Mouse (Mus musculus): ENCODE data around the gene Fam69a. TPM values are rescaled to one million over a fixed set of nuclear protein-coding genes. Genes with fewer than 3 reads are reported as not detected.

The Fam69a gene
- polyA plus RNA-seq, 1 experiment from 2014 or later: 22.6 TPM

DNA sequence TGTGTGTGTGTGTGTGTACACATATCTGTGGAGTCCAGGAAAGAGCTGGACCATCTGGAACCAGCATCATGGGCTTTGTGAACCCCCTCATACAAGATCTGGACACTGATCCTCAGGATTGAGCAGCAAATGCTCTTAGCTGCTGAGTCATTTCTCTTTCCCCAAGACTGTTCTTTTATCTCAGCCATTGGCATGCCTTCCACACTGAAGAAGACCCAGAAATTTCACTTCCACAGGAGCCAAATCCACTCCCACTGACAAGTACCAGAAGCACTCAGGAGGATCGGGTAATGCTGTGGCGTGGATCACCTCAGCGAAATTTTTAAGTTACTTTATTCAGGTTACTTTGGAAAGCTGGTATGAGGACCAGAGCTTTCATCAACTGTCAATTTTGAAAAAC lies 18.8 kb downstream of the Fam69a start:
- Histone ChIP-seq H3K27me3 (ENCODE audit: insufficient read depth, low read length) (no peaks in the 10 kb centered on the region), H3K36me3 (ENCODE audit: insufficient read depth) (no peaks in the 10 kb centered on the region), H3K4me1 (ENCODE audit: insufficient read depth) (no peaks in the 10 kb centered on the region), H3K27ac (ENCODE audit: low read depth) (no peak overlapping the region), H3K4me2 (no peak overlapping the region), H3K4me3 (ENCODE audit: low read depth, low read length) (no peak overlapping the region), H3K9me3 (ENCODE audit: low read depth, low read length) (no peaks in the 10 kb centered on the region), H3K9ac (no peak overlapping the region)
- no peak for TF ChIP-seq CTCF (IDR thresholded peaks at IDR 0.05; ENCODE audit: low read depth)
- ATAC-seq (ENCODE audit: insufficient read depth) (no peak), DNase-seq (no peak)
- WGBS: 88% methylated on average over 3 of the region's 3 CpGs

DNA sequence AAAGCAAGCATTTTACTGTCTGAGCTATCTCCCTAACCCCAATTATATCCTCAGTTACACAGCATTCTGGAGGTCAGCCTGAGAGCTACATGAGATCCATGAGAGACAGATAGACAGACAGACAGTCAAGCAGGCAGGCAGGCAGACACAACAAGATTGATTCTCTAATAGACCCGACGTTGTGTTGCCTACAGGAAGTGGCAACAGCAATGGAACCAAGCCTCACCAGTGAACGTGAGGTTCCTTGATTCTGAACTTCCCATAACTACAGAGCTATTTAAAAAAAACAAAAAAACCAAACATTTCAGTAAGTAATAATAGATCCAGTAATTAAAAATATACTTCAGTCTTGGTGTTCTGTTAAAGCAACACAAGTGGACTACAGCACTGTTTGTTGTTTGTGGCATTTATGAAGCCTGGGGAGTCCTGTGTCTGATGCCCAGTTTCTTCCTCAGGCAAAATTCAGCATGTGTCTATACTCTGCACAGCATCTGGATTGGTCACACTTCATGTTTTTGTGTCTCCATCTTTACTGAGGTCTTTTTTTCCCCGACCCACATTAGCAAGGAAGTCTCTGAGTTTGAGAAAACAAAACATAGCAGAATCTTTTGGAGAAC lies 19.9 kb downstream of the Fam69a start:
- DNase-seq (no peak), ATAC-seq (ENCODE audit: insufficient read depth) (no peak)
- H3K27ac ChIP-seq (ENCODE audit: low read depth): no peak overlapping the region
- no peak for TF ChIP-seq CTCF (IDR thresholded peaks at IDR 0.05; ENCODE audit: low read depth)
- H3K9me3 ChIP-seq (ENCODE audit: low read depth, low read length): no peaks in the 10 kb centered on the region
- no peaks in the 10 kb centered on the region for H3K4me1 ChIP-seq (ENCODE audit: insufficient read depth)
- no peak overlapping the region for H3K4me2 ChIP-seq
- no peak overlapping the region for H3K9ac ChIP-seq
- 62% methylated on average over 4 of the region's 4 CpGs for WGBS
- H3K27me3 ChIP-seq (ENCODE audit: insufficient read depth, low read length): no peaks in the 10 kb centered on the region
- H3K36me3 ChIP-seq (ENCODE audit: insufficient read depth): no peaks in the 10 kb centered on the region
- no peak overlapping the region for H3K4me3 ChIP-seq (ENCODE audit: low read depth, low read length)

DNA sequence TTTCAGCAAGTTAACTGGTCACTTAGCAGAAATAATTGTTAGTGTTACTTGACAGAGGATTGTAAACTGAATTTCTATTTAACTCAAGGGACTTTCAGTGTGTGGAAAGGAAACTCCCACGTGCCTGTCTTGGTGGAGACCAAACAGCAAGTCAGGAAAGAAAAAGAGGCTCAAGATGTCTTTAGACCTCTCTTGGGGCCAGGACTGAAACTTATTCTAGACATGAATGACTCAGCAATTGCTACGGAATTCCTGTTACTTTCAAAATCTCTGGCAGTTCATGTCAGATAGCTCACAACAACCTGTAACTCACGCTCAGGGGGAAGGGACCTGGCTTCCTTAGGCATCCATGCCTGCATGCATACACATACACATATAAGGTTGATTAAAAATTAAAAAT lies 20.7 kb downstream of the Fam69a start:
- no peaks in the 10 kb centered on the region for H3K27me3 ChIP-seq (ENCODE audit: insufficient read depth, low read length)
- no peak overlapping the region for H3K27ac ChIP-seq (ENCODE audit: low read depth)
- H3K9me3 ChIP-seq (ENCODE audit: low read depth, low read length): no peaks in the 10 kb centered on the region
- no peak overlapping the region for H3K4me3 ChIP-seq (ENCODE audit: low read depth, low read length)
- H3K36me3 ChIP-seq (ENCODE audit: insufficient read depth): no peaks in the 10 kb centered on the region
- no peak for ATAC-seq (ENCODE audit: insufficient read depth)
- H3K4me1 ChIP-seq (ENCODE audit: insufficient read depth): 0 out of 2 replicates have a peak, but pooled peaks cover 3% of the 10 kb centered on the region
- WGBS: 46% methylated on average over 3 of the region's 3 CpGs
- no peak for DNase-seq
- H3K9ac ChIP-seq: no peak overlapping the region
- no peak overlapping the region for H3K4me2 ChIP-seq
- no peak for TF ChIP-seq CTCF (IDR thresholded peaks at IDR 0.05; ENCODE audit: low read depth)

DNA sequence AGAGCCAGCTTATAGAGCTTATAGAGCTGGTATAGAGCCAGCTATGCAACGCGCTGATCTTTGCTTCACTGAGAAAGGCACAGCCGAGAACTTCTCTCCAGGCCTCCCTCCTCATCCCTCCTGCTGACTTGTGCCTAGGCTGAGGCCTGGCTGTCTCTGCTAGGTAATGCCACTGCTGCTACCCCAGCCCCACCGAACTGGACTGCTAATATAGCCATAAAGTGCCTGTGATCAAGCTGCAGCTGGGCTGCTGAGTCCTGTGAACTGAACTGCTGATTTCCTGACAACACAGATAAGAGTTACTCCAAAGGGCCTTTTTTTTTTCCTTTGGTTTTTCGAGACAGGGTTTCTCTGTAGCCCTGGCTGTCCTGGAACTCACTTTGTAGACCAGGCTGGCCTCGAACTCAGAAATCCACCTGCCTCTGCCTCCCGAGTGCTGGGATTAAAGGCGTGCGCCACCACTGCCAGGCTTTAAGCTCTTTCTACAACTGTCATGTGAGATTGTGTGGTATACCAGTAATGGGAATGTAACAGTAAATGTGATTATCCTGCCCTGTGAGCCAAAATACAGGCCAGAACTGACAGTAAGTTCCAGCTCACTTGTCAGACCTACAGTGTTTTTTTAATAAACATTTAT lies 21.4 kb downstream of the Fam69a start:
- H3K4me2 ChIP-seq: no peak overlapping the region
- no peak overlapping the region for H3K4me3 ChIP-seq (ENCODE audit: low read depth, low read length)
- no peak for ATAC-seq (ENCODE audit: insufficient read depth)
- 75% methylated on average over 9 of the region's 9 CpGs for WGBS
- H3K9me3 ChIP-seq (ENCODE audit: low read depth, low read length): no peaks in the 10 kb centered on the region
- H3K36me3 ChIP-seq (ENCODE audit: insufficient read depth): no peaks in the 10 kb centered on the region
- peaks cover 10% of the 10 kb centered on the region for H3K4me1 ChIP-seq (ENCODE audit: insufficient read depth)
- no peak for TF ChIP-seq CTCF (IDR thresholded peaks at IDR 0.05; ENCODE audit: low read depth)
- H3K27me3 ChIP-seq (ENCODE audit: insufficient read depth, low read length): no peaks in the 10 kb centered on the region
- H3K27ac ChIP-seq (ENCODE audit: low read depth): no peak overlapping the region
- no peak overlapping the region for H3K9ac ChIP-seq
- no peak for DNase-seq

DNA sequence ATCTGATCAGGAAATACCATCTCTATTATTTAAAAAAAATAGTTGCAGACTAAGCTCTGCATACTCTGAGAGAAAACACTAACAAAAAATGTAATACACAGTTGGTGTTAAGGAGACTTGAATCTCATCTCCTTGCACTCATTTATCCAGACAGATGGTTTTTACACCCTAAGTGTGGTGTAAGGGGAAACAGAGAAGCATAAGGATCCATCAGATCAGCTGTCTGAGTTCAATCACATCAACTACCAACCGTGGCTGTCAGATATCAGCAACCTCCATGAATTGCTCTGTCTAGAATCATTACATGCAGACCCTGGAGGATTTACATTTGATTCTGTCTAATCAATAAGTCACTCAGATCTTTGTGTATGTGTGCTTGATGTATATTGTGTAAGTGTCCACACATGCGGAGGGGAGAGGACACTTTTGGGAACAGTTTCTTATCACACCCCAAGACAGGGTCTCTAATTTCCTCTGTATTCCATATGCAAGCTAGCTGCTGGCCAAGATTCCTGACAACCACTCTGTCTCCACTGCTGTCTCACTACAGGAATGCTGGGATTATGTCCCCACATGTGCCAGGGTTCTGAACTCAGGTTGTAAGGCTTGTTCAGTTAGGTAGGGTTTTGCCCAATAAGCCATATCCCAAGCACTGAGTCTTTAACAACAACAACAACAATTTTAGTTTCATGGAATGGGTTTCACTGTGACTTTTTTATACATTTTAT lies 22.7 kb downstream of the Fam69a start:
- Histone ChIP-seq H3K9me3 (ENCODE audit: low read depth, low read length) (no peaks in the 10 kb centered on the region), H3K4me1 (ENCODE audit: insufficient read depth) (peaks cover 10% of the 10 kb centered on the region), H3K4me2 (no peak overlapping the region), H3K9ac (no peak overlapping the region), H3K27me3 (ENCODE audit: insufficient read depth, low read length) (no peaks in the 10 kb centered on the region), H3K4me3 (ENCODE audit: low read depth, low read length) (no peak overlapping the region), H3K27ac (ENCODE audit: low read depth) (no peak overlapping the region), H3K36me3 (ENCODE audit: insufficient read depth) (no peaks in the 10 kb centered on the region)
- TF ChIP-seq CTCF (IDR thresholded peaks at IDR 0.05; ENCODE audit: low read depth): no peak
- ATAC-seq (ENCODE audit: insufficient read depth): no peak
- WGBS: 58% methylated on average over 2 of the region's 2 CpGs
- DNase-seq: no peak

DNA sequence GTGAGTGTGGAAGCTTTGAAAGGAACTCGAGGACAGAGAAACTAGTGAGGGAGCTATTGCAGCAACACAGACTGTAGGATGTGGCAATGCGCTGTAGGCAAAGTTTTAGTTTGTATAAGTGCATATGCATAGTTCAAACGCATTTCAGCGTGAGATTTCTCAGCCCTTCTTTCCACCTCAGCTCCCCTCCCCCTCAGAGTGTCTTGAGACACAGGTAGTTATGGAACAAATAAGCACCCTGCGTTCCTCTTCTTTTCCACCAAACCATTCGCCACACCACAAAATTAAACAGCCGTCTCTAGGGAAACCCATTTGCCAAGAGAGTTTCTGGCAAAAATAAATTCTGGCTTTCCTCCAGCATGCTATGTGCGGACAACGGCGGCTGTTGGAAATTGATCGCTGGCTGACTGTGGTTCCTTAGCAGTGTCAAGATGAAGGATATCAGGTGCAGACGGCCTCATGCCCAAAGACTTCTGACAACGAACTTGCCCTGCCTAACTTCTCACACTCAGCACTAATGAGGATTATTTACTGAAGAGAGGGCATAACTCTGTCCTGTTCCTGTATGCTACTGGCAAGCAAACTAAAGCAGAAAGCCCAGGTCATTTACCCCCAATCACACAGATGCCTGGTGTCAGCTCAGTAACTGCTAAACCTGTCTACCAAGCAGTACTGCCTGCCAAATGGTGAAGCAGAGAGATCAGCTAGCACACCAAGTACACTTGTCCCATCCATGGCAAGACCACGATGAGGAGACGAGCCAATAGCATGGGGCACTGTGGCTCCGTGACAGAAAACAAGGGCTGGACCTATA lies 25.2 kb downstream of the Fam69a start:
- 35% methylated on average over 16 of the region's 16 CpGs for WGBS

More for the DNA sequence above, 25.2 kb downstream of the Fam69a start:
- Histone ChIP-seq H3K4me2 (peak overlapping the region; percentile 47), H3K9me3 (ENCODE audit: low read depth, low read length) (no peaks in the 10 kb centered on the region), H3K4me3 (ENCODE audit: low read depth, low read length) (no peak overlapping the region), H3K4me1 (ENCODE audit: insufficient read depth) (peaks cover 10% of the 10 kb centered on the region), H3K36me3 (ENCODE audit: insufficient read depth) (no peaks in the 10 kb centered on the region), H3K27me3 (ENCODE audit: insufficient read depth, low read length) (no peaks in the 10 kb centered on the region), H3K9ac (no peak overlapping the region), H3K27ac (ENCODE audit: low read depth) (no peak overlapping the region)
- ATAC-seq (ENCODE audit: insufficient read depth) (no peak), DNase-seq (peak; percentile 85)
- TF ChIP-seq CTCF (IDR thresholded peaks at IDR 0.05; ENCODE audit: low read depth): no peak
